Mouse (Mus musculus) liver (tissue): ENCODE data around the gene Nsd2.
A peak's percentile ranks its signal among the peaks of the same experiment; 100 is the strongest.

ENCODE experiments used
- DNase-seq: peaks from one replicate; pipeline ENCODE4 v3.0.0-alpha.2; 2020; ENCODE audit warnings: mixed read lengths

Nsd2 gene

DNA sequence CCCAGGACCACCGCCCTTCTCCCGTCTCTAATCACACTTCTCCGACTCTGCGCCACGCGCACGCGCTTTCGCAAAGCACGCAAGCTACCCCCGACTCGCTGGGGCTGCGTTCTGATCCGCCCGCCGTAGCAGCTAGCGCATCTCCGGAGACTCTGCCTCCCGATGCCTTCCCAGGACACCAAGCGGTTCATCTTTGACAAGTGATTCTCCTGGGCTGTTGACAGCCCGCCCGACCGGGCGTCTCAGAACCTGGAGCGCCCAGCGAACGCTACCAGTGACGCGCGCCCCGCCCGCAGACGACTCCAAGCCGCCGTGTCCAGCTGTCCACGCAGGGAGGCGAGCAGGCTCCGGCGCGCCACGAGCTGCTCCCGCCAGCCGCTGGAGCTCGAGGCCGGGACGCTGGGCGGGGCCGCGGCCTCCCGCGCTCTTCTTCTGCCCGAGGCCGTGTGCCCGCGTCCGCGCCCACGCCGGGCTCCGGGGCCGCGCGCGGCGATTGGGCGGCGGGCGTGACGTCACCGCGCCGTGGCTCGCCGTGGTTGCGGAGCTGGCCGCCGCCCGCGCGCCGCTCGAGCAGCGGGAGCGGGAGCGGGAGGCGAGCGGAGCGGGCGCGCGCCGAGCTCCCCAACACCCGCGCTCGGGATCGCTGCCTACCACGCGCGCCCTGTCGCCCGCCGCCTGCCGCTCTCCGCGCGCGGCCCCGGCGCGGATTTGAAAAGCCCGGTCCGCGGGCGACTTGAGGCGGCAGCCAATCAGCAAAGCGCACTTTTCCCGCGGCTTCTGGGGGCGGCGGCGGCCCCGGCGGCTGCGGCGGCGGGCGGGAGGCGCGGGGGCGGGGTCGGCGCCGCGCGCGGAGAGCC is at the start of gene Nsd2:
Gene Nsd2, plus strand, starts transcription at position 850 of the 857 bp plus-strand sequence.
- DNase-seq, result peak; percentile 87

DNA sequence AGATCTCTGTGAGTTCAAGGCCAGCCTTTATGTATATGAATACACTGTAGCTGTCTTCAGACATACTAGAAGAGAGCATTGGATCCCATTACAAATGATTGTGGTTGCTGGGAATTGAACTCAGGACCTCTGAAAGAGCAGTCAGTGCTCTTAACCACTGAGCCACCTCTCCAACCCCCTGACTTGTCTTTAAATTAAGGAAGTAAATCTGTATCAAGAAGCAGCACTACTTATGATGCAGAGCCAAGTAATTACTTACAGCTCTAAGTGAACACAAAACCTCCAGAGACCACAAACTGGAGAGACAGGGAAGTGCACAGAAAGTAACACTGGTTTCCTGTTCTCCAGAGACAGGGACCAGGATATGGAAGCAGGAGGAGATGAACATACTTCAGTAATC is 43.3 kb upstream of the Nsd2 start:
- DNase-seq, result no peak

- DNase-seq, result peak; percentile 48
Observed at GRCm38 (mm10) chr5:33781964-33782344, 38.6 kb upstream of the Nsd2 start.

- DNase-seq, result peak; percentile 94
Observed at GRCm38 (mm10) chr5:33782345-33782998, 38.1 kb upstream of the Nsd2 start, which contains the start of gene Letm1. Letm1 (minus strand) TSS chr5:33782817.

GRCm38 (mm10) chr5:33782999-33783390 is 37.5 kb upstream of the Nsd2 start:
- DNase-seq, result no peak

DNA sequence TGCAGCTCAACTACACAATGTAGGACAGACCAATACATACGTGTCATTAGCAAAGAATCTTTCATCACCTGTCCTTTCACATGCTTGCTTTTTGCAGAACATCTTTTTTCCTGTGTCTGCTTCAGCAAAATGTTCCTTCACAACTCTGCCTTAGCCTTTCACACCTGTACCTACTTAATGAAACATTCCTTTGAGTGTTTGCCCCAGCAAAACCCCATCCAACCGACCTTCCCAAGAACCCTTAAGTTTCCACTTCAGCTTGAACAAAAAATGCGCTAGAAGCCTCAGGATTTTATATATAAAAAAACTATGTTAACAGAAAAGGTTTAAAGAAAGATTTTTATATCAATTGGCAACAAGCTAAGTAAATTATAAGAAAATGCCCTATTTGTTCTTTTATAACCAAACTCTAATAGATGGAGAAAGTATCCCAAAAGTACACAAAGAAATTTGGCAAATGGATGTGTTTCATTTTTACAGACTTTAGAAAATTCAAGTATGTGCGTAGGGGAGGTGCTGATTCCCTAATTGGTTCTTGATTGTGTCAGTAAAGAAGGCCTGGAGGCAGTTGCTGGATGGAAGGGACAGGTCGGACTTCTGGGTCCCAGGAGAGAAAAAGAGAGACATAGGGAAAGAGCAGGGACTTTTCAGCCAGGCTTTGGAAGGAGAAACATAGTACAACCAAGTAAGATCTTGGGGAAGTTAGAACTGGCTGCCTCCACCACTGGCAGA is 28.4 kb upstream of the Nsd2 start:
- DNase-seq, result no peak

DNA sequence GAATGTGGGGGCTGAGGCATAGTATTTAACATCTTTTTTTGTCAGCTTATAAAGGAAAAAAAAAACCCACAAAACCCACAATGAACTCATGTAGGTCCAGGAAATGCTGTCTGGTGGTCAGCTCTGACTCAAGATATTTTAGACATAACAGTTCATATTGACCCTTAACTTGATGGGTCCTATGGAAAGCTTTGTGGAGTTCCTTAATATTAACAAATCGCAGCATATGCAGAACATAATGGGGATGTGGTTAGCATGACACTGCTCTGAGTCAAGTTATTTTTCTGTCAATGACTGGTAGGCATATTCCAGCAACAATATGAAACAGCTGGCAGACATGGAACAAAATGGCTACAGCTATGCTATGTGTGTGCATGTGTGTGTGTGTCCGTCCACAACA is 17.2 kb upstream of the Nsd2 start:
- DNase-seq, result no peak

- no peak for DNase-seq
Observed at GRCm38 (mm10) chr5:33811519-33811918, 9.0 kb upstream of the Nsd2 start.

DNA sequence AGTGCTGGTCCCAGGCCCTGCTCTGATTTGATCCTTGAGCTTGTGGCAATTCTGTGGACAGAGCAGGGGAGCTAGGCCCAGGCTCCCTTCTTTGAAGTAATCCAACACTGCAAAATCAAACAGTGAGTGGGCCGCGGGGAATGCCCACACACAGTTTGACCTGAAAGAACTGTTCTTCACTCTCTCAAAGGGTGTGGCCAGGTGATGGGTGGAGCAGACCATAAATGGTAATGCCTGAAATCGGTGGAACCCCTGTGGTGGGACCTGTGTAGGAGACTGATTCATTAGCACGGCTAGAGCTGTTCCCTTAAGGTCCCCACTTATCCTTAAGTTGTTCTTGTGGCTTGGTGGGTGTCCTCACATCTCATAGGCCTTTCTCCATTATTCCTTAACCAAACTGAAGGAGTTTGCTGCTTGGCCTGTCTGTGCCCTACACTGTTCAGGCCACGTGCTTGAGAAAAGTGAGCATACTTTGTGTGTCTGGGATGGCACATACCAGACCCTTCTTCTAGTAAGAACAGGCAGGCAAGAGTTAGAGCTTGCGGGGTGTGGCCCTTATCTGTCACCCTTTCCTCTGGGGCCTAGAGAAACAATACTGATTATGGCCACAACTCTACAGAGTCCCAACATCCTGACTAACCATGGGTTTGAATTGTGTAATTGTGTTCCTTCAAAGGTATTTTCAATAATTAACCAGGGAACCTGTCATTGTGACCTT is 4.4 kb upstream of the Nsd2 start:
- DNase-seq, result peak; percentile 22

- DNase-seq, result no peak
Observed at GRCm38 (mm10) chr5:33818104-33818503, 2.4 kb upstream of the Nsd2 start.

DNA sequence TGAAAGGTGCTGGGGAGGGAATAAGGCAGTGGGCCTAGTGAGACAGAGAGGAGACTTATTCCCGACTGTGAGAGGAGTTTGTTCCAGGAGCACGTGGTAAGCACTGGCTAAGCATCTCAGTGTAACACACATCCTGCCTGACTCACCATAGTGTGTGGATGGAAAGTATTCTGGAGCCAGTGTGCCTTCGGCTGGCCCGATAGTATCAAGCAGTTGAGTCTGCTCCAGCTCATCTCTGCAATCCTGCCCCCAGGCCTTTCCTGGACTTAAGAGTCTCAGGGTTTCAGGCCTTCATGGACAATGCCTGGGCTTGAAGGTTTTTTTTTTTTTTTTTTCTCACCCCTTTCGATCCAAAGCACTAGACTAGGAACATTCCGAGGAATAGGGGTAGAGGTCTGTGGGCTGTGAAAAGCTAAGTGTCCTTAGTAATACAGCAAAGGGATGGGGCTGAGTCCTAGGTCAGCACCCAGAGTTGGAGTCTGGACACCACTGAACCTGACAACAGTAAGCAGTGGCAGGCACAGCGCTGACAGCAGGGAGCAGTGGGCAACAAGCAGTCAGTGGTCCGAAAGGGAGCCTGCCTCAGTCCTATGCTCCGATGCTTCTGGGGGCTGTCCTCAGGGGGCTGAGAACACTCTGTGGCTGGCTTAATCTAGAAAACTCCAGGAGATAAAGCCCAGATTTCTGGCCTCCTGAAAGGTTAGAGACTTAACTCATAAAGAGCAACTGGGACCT is 1.2 kb upstream of the Nsd2 start:
- DNase-seq, result peak; percentile 21

- peak; percentile 79 for DNase-seq
Observed at GRCm38 (mm10) chr5:33820733-33821621, 452 bp downstream of the Nsd2 start.

DNA sequence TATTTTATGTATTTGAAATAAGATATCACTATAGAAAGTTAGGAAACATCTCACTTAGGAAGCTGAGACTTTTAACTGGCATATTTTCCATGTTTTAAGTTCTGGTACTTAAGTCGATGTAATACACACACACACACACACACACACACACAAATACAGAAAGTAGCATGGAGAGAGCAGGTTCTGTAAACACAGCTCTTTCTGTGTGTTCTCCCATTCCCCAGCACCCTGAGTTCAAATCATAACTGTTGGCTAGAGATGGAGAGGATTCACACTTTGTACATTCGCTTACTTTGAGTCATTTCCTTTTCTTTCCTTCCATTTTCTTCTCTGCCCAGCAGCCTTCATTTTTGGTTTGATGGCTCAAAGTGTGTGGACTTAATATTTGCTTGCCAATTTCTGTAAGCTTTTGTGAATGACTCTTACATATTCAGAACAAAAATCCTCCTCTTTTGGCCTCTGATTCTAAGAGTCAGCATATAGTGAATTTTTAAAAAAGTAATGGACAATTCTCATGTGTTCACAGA is 1.4 kb downstream of the Nsd2 start:
- DNase-seq, result no peak

DNA sequence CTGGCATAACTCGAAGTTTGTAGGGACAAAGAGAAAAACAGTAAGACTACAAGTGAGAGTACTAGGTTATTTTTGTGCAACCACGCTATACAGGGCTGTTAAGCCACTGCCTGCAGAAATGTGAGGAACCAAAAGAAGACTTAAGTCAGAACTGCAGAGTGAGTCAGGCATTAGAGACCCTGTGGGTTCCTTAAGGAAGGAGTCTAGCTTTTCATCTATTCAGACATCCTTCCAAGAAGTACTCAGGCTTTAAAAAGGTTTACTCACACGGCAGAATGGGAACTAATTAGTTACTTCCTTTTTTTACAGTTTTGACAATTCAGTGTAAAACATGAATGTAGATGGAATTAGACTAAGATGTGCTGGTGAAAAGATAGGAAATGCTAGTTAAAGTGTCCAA is 1.9 kb downstream of the Nsd2 start:
- no peak for DNase-seq

DNA sequence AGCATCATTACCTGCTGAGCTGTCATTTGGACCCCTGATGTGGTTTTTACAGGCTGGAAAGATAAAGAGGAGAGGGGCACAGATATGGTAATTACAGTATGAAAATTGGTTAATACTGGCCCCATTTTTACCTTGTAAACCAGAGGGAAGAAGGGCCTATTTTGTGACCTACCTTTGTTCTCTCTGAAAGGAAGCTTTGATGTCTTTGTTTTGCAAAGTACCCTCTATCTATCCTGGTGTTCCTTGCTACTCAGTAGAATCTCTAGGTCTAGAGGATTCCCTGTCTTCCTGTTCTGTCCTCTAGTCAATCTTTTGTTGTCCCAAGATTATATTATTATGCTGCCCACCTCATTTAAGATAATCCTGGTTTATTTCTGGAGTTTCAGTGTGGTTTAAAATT is 5.5 kb downstream of the Nsd2 start:
- no peak for DNase-seq

GRCm38 (mm10) chr5:33828107-33828506 is 7.6 kb downstream of the Nsd2 start:
- DNase-seq, result no peak

DNA sequence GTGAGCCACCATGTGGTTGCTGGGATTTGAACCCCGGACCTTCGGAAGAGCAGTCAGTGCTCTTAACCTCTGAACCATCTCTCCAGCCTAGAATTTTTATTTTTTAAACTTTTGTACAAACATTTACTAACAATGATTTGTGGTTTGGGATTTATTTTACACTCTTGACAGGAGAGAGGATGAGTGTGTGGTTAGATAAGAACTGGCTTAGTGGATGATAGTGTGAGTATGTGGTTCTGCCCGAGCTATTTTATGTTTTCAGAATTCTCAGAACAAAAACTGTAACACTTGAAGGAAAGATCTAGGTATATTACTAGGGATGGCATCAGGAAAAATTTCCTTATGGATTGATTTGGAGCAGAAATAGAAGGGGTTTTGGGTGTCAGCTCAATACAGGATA is 9.4 kb downstream of the Nsd2 start:
- no peak for DNase-seq

DNA sequence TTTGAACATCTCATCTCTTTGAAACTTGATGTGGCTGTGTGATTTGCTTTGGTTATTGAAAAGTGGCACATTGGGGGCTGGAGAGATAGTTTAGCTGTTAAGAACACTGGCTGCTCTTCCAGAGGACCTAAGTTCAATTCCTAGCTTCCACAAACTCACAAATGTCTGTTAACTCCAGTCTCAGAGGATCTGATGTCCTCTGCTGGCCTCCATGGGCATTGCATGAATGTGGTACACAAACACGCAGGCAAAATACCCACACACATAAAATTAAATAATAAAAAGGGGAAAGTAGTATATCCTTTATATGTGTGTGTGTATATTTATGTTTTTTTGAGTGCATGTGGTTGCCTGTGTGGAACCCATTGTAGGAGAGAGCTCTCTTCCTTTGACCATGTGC is 10.3 kb downstream of the Nsd2 start:
- no peak for DNase-seq

- DNase-seq, result no peak
Observed at GRCm38 (mm10) chr5:33841331-33841730, 20.8 kb downstream of the Nsd2 start.

GRCm38 (mm10) chr5:33842549-33842948 is 22.0 kb downstream of the Nsd2 start:
- DNase-seq, result no peak

DNA sequence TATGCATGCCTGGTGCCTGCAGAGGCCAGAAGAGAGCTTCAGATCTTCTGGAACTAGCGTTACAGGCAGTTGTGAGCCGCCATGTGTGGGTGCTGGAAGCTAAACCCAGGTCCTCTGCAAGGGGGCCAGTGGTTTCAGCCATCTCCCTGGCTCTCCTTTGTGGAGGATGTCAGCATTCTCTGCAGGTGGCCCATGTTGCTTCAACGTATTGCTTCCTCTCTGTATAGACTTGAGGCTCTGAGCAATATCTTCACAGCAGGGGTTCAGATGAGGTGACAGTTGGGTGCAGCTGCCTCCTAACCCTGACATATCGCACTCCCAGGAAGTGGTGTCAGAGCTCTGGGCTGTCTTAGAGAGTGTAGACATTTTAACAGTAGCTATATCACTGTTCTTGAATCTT is 30.9 kb downstream of the Nsd2 start:
- no peak for DNase-seq
